Mouse (Mus musculus) splenic B cell, adult 2 months (primary cell): ENCODE data around the gene Dcakd.
A peak's percentile ranks its signal among the peaks of the same experiment; 100 is the strongest.

Experiments used
- DNase-seq: peaks from one replicate; pipeline ENCODE4 v3.0.0-alpha.2; 2011; ENCODE audit warnings: low read depth, low spot score
- H3K27me3 ChIP-seq: 2 replicates; pipeline ENCODE4 v1.6.1; 2012; ENCODE audit warnings: mild to moderate bottlenecking, low read length, moderate library complexity, mixed read lengths; ENCODE audit not compliant: control insufficient read depth, poor library complexity, insufficient read depth, severe bottlenecking
- H3K36me3 ChIP-seq: 2 replicates; pipeline ENCODE4 v1.6.1; 2012; ENCODE audit warnings: mild to moderate bottlenecking, low read length, moderate library complexity, mixed read lengths; ENCODE audit not compliant: control insufficient read depth, poor library complexity, insufficient read depth, severe bottlenecking

Dcakd gene

GRCm38 (mm10) chr11:103005254-103005981, 22.7 kb downstream of the Dcakd start:
- Histone ChIP-seq H3K27me3 (no peaks in the 10 kb centered on the region), H3K36me3 (no peaks in the 10 kb centered on the region)
- no peak for DNase-seq

- H3K36me3 ChIP-seq: no peaks in the 10 kb centered on the region
- DNase-seq: no peak
These were observed 23.3 kb downstream of the Dcakd start for GRCm38 (mm10) chr11:103004852-103005251.

GRCm38 (mm10) chr11:103003210-103003609, 24.9 kb downstream of the Dcakd start:
- no peak for DNase-seq
- H3K27me3 ChIP-seq: no peaks in the 10 kb centered on the region
- H3K36me3 ChIP-seq: peaks cover under 1% of the 10 kb centered on the region; the same call in 1 of the 2 replicates

More at GRCm38 (mm10) chr11:103004852-103005251, 23.3 kb downstream of the Dcakd start:
- no peaks in the 10 kb centered on the region for H3K27me3 ChIP-seq

DNA sequence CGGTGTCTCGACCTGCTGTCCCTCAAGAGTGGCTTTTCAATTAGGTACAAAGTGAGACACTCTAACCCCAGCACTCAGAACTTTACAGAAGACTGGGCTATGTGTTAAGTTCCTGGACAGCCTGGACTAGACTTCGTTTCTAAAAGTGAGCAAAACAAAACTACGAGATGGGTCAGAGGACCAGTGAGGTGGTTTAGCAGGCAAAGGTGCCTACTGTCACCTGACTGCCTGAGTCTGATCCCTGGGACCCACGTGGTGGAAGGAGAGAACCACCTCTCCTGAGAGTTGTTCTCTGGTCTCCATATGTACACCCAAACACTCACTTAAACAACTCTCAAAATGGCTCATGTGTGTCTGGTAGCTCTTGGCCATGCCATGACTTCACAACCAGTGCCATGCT, 27.1 kb downstream of the Dcakd start:
- H3K36me3 ChIP-seq: peaks cover 5% of the 10 kb centered on the region
- no peak for DNase-seq

DNA sequence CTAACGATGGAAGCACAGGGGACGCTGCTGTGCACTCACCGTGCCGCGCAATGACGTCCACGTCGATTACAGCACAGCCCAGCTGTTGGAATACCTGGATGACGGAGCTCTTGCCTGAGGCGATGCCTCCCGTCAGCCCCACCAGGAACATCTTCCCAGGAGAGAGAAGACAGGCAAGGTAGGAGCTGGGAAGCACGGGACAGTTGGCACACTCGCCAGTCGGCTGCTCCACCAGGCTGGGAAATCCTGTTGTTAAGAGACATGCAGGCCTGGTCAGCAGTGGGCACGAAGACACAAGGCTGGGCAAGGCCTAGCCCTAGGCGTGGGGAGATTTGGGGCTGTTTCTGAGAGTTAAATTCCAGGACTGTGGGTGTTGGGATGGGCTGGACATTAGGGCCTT, 28.0 kb downstream of the Dcakd start:
- DNase-seq: no peak
- peaks cover 8% of the 10 kb centered on the region for H3K36me3 ChIP-seq
- no peaks in the 10 kb centered on the region for H3K27me3 ChIP-seq

More for the DNA sequence above, 27.1 kb downstream of the Dcakd start:
- H3K27me3 ChIP-seq: no peaks in the 10 kb centered on the region

- Histone ChIP-seq H3K36me3 (peaks cover 8% of the 10 kb centered on the region), H3K27me3 (no peaks in the 10 kb centered on the region)
- DNase-seq: no peak
These were observed 28.7 kb downstream of the Dcakd start for GRCm38 (mm10) chr11:102999317-102999970.

GRCm38 (mm10) chr11:102998577-102999316, 29.4 kb downstream of the Dcakd start:
- Histone ChIP-seq H3K27me3 (no peaks in the 10 kb centered on the region), H3K36me3 (peaks cover 8% of the 10 kb centered on the region)
- no peak for DNase-seq

GRCm38 (mm10) chr11:102998254-102998576, 29.9 kb downstream of the Dcakd start:
- DNase-seq: no peak
- no peaks in the 10 kb centered on the region for H3K27me3 ChIP-seq
- peaks cover 8% of the 10 kb centered on the region for H3K36me3 ChIP-seq

- no peaks in the 10 kb centered on the region for H3K27me3 ChIP-seq
- no peak for DNase-seq
- peaks cover 8% of the 10 kb centered on the region for H3K36me3 ChIP-seq
These were observed 31.0 kb downstream of the Dcakd start for GRCm38 (mm10) chr11:102996991-102997770.

- no peak for DNase-seq
These were observed 31.7 kb downstream of the Dcakd start for GRCm38 (mm10) chr11:102996385-102996784.

DNA sequence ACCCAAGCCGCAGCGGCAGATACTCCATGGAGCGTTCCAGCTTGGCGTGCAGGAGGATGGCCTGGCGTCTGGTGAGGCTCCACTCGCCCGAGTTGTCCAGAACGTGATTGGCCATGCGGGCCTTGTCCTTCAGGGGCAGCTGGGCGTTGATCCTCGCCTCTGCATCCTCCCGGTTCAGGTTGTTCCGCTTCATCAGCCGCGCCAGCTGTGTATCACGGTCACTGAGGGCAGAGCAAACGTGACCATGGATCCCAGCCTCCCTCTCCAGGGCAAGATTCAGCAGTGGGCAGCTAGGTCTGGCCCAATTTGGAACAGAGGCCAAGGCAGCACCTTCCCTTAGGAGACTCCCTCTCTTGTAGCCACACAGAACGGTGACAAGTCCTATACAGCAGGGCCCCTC, 33.2 kb downstream of the Dcakd start:
- Histone ChIP-seq H3K36me3 (peaks cover 8% of the 10 kb centered on the region), H3K27me3 (no peaks in the 10 kb centered on the region)
- DNase-seq: no peak

More at GRCm38 (mm10) chr11:102996385-102996784, 31.7 kb downstream of the Dcakd start:
- H3K36me3 ChIP-seq: peaks cover 8% of the 10 kb centered on the region
- H3K27me3 ChIP-seq: no peaks in the 10 kb centered on the region

DNA sequence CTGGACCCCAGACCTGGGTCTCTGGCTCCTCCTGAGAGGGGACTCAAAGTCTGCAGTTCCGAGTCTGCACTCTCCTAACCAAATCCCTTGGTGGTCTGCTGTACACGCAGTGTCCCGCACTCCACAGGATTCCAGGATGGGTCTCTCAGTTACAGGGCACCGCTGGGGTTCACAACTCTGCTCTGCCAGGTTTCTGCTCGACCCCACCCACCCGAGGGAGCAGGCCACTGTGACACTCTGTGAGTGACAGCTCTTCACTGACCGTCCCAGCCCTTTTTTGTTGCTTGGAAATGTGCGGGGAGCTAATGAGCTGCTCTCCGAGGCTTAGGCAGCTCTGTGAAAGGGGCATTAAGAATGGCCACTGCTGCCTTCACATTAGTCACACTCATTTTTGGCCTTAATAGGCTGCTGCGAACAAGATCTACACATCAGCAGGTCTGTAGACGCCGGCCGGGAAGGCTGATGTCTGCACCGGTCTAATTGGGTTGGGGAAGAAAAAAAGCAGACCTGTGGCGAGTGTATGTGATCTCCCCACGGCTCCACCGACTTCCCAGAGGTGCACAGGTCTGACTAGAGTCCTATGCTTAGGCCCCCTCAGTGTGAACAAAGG, 34.6 kb downstream of the Dcakd start:
- no peak for DNase-seq
- Histone ChIP-seq H3K27me3 (no peaks in the 10 kb centered on the region), H3K36me3 (peaks cover 8% of the 10 kb centered on the region)

- DNase-seq: peak; percentile 75
- Histone ChIP-seq H3K36me3 (peaks cover 5% of the 10 kb centered on the region), H3K27me3 (no peaks in the 10 kb centered on the region)
These were observed 35.2 kb downstream of the Dcakd start for GRCm38 (mm10) chr11:102992940-102993339.

- DNase-seq: no peak
- H3K27me3 ChIP-seq: no peaks in the 10 kb centered on the region
- H3K36me3 ChIP-seq: peaks cover 5% of the 10 kb centered on the region
These were observed 36.5 kb downstream of the Dcakd start for GRCm38 (mm10) chr11:102991681-102992080.
